Mouse (Mus musculus): ENCODE results near the gene Grik5. TPM values are rescaled to one million over a fixed set of nuclear protein-coding genes. Genes with fewer than 3 reads are reported as not detected.

Grik5 gene
- polyA plus RNA-seq (2015; fragmentation: Nextera tagmentation; extraction: Ambion mirVana): 6.0 and 6.7 TPM in 2 replicates

GRCm38 (mm10) chr7:25071979-25072715 is at the start of gene Grik5, which contains the start of gene Zfp574:
Grik5 (minus strand) TSS chr7:25072346.
Zfp574 (plus strand) TSS chr7:25072567.
- no peak for ATAC-seq (ENCODE audit: insufficient number of reproducible peaks, low FRiP score, low TSS enrichment, low read depth)
- H3K4me1 ChIP-seq: peaks cover 44% of the 10 kb centered on the region
- H3K4me3 ChIP-seq (replicated peaks): peak within 1 kb of the TSS; percentile 62
- H3K4me2 ChIP-seq (replicated peaks): peak within 1 kb of the TSS; percentile 91
- no peaks in the 10 kb centered on the region for H3K9me3 ChIP-seq (replicated peaks)
- H3K9ac ChIP-seq: peak within 1 kb of the TSS; percentile 58
- no peaks in the 10 kb centered on the region for H3K27me3 ChIP-seq
- WGBS: 1% methylated on average over 28 of the region's 28 CpGs
- H3K27ac ChIP-seq (replicated peaks): peak within 1 kb of the TSS; percentile 87
- peaks cover 17% of the 10 kb centered on the region for H3K36me3 ChIP-seq

DNA sequence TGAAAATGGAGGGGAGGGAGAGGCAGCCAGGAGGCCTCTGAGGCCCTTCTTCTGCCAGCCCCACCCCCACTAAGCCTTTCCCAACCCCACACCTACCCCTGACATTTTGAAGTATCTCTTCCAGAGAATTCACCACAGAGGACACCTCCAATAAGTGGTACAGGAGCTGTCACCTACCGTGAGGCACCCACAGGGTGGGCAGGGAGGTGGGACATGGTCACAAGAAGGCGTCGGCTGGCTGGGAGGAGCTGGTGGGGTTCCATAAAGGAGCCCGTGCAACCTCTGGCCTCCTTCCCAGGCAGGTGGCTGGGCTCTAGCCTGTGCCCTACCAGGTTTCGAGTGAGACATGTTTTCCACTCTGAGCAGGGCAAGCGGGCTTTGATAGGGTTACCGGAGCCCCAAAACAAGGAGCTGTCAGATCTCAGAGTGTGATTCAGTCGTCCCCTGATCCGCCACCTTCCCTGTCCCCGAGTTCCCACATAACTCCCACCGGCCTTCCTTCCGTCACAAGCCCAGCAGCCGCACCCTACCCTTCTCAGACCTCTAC is 49.2 kb upstream of the Grik5 start:
- H3K27me3 ChIP-seq: no peaks in the 10 kb centered on the region
- 63% methylated on average over 13 of the region's 13 CpGs for WGBS
- H3K9me3 ChIP-seq (replicated peaks): no peaks in the 10 kb centered on the region
- H3K4me2 ChIP-seq (replicated peaks): no peak overlapping the region
- no peaks in the 10 kb centered on the region for H3K4me1 ChIP-seq
- ATAC-seq (ENCODE audit: insufficient number of reproducible peaks, low FRiP score, low TSS enrichment, low read depth): no peak
- H3K36me3 ChIP-seq: no peaks in the 10 kb centered on the region
- no peak overlapping the region for H3K4me3 ChIP-seq (replicated peaks)
- H3K27ac ChIP-seq (replicated peaks): no peak overlapping the region
- no peak overlapping the region for H3K9ac ChIP-seq

DNA sequence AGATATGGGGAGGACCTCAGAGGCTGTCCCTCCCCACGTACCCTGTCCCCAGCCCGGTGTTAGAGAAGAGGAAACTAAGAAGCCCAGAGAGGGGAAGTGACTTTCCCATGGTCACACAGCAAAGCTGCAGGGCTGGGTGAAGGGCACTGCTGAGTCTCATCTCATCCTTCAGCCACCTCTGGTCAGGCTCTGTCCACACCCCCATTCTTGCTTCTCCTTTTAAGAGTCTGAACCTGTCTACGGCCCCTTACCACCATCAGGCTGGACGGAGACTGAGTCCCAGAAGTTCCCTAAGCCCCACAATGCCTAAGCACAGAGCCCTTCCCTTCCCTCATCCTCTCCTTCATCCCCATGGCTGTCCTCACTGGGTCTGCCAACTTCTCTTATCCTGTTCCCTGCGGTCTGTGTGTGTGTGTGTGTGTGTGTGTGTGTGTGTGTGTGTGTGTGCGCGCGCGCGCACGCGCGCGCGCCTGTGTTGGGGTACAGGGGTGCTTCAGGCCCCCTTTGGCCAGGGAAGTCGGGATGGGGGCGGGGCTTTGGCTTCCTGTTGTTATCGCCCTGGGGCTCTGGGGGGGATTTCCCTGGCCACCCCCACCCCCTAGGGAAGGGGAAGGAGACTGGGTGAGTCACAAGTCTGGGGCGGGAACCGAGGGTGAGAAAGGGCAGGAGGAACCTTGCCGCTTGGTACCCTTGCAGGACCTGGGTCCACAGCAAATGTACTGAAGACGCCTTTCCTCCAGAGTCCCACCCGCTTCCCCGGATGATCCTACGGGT is 48.1 kb upstream of the Grik5 start:
- Histone ChIP-seq H3K9me3 (replicated peaks) (no peaks in the 10 kb centered on the region), H3K9ac (no peak overlapping the region), H3K4me3 (replicated peaks) (no peak overlapping the region), H3K27me3 (no peaks in the 10 kb centered on the region), H3K4me1 (no peaks in the 10 kb centered on the region), H3K36me3 (no peaks in the 10 kb centered on the region), H3K27ac (replicated peaks) (no peak overlapping the region), H3K4me2 (replicated peaks) (no peak overlapping the region)
- 66% methylated on average over 15 of the region's 25 CpGs for WGBS
- ATAC-seq (ENCODE audit: insufficient number of reproducible peaks, low FRiP score, low TSS enrichment, low read depth): no peak

DNA sequence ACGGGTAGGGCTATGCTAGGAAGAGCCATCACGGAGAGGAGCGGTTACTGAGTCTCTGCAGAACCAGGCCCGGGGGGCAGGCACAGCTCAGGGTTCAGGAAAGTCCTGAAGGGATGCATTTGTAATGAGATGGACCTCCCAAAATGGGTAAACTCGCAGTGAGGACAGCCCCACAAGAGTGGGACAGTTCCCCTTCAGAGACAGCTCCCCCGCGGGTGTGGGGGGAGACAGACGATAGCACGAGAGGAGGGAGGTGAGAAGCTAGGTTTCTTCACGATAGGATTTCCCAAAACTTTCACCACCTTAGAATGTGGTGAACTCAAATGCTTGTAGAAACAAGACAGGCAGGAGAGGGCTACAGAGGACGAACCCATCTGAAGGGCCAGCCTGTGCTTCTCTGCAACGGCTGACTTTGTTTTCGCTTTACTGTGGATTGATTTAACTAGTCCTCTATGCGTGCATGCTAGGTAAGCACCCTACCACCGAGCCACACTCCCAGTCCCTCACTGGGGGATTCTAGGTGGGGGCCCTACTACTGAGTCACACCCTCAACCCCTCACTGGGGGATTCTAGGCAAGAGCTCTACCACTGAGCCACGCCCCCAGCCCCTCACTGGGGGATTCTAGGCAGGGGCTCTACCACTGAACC is 40.9 kb upstream of the Grik5 start:
- Histone ChIP-seq H3K36me3 (no peaks in the 10 kb centered on the region), H3K27me3 (no peaks in the 10 kb centered on the region), H3K4me2 (replicated peaks) (no peak overlapping the region), H3K9me3 (replicated peaks) (no peaks in the 10 kb centered on the region), H3K27ac (replicated peaks) (no peak overlapping the region), H3K4me3 (replicated peaks) (no peak overlapping the region), H3K4me1 (no peaks in the 10 kb centered on the region), H3K9ac (no peak overlapping the region)
- 77% methylated on average over 16 of the region's 16 CpGs for WGBS
- no peak for ATAC-seq (ENCODE audit: insufficient number of reproducible peaks, low FRiP score, low TSS enrichment, low read depth)

GRCm38 (mm10) chr7:25112178-25112955 is 40.2 kb upstream of the Grik5 start:
- Histone ChIP-seq H3K36me3 (no peaks in the 10 kb centered on the region), H3K4me1 (no peaks in the 10 kb centered on the region), H3K9me3 (replicated peaks) (no peaks in the 10 kb centered on the region), H3K9ac (no peak overlapping the region), H3K4me3 (replicated peaks) (no peak overlapping the region), H3K4me2 (replicated peaks) (no peak overlapping the region), H3K27ac (replicated peaks) (no peak overlapping the region), H3K27me3 (no peaks in the 10 kb centered on the region)
- ATAC-seq (ENCODE audit: insufficient number of reproducible peaks, low FRiP score, low TSS enrichment, low read depth): peak; percentile 34; the same call in 1 of the 2 replicates
- WGBS: 80% methylated on average over 17 of the region's 17 CpGs

GRCm38 (mm10) chr7:25110336-25110735 is 38.2 kb upstream of the Grik5 start:
- H3K27me3 ChIP-seq: no peaks in the 10 kb centered on the region
- 89% methylated on average over 9 of the region's 9 CpGs for WGBS
- H3K27ac ChIP-seq (replicated peaks): no peak overlapping the region
- no peak overlapping the region for H3K4me2 ChIP-seq (replicated peaks)
- no peak overlapping the region for H3K4me3 ChIP-seq (replicated peaks)
- H3K9ac ChIP-seq: no peak overlapping the region
- no peaks in the 10 kb centered on the region for H3K36me3 ChIP-seq
- no peaks in the 10 kb centered on the region for H3K9me3 ChIP-seq (replicated peaks)
- ATAC-seq (ENCODE audit: insufficient number of reproducible peaks, low FRiP score, low TSS enrichment, low read depth): no peak
- H3K4me1 ChIP-seq: no peaks in the 10 kb centered on the region

GRCm38 (mm10) chr7:25109355-25109754 is 37.2 kb upstream of the Grik5 start:
- Histone ChIP-seq H3K27ac (replicated peaks) (no peak overlapping the region), H3K4me1 (no peaks in the 10 kb centered on the region), H3K4me3 (replicated peaks) (no peak overlapping the region), H3K9me3 (replicated peaks) (no peaks in the 10 kb centered on the region), H3K36me3 (no peaks in the 10 kb centered on the region), H3K9ac (no peak overlapping the region), H3K27me3 (no peaks in the 10 kb centered on the region), H3K4me2 (replicated peaks) (no peak overlapping the region)
- WGBS: 76% methylated on average over 12 of the region's 12 CpGs
- no peak for ATAC-seq (ENCODE audit: insufficient number of reproducible peaks, low FRiP score, low TSS enrichment, low read depth)

- H3K9ac ChIP-seq: no peak overlapping the region
- no peak overlapping the region for H3K27ac ChIP-seq (replicated peaks)
- no peak overlapping the region for H3K4me3 ChIP-seq (replicated peaks)
- H3K36me3 ChIP-seq: no peaks in the 10 kb centered on the region
- WGBS: 52% methylated on average over 16 of the region's 17 CpGs
- ATAC-seq (ENCODE audit: insufficient number of reproducible peaks, low FRiP score, low TSS enrichment, low read depth): no peak
- no peaks in the 10 kb centered on the region for H3K27me3 ChIP-seq
- no peak overlapping the region for H3K4me2 ChIP-seq (replicated peaks)
- H3K9me3 ChIP-seq (replicated peaks): no peaks in the 10 kb centered on the region
- no peaks in the 10 kb centered on the region for H3K4me1 ChIP-seq
Measured at GRCm38 (mm10) chr7:25106790-25107502, 34.8 kb upstream of the Grik5 start.

DNA sequence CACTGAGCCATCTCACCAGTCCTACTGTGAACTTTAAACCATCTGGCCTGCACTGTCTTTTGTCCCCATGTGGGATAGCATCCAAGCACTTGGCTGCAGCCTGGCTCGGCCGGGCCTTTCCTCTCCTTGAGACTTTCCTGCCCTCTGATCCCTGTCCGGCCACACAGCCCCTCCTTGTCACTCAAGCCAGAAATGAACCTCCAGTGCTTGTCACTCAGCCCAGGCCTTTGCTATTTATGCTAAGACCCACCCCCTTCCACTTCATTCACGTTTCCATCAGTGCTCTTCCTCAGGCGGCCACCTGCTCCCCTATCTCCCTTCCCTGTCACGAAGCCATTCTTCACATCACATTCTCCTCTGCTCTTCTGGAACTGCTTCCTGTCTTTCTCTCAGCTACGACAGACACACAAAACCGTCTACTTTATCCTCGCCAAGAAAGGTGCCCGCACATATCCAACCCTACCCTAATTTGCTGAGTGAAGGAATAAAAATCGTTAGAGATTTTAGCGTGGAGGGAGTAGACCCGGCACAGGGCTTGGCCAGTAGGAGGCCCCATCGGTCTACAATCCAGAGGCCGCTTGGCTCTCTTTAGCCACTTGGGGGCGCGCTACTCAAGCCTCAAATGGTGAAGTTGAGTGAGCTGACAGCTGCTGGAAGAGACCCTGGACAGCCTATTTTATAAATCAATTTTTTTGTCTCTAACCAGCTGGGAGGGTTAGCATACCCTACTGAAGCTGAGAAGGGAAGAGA is 33.4 kb upstream of the Grik5 start:
- Histone ChIP-seq H3K4me3 (replicated peaks) (no peak overlapping the region), H3K9ac (no peak overlapping the region), H3K36me3 (no peaks in the 10 kb centered on the region), H3K9me3 (replicated peaks) (no peaks in the 10 kb centered on the region), H3K27me3 (no peaks in the 10 kb centered on the region), H3K27ac (replicated peaks) (no peak overlapping the region), H3K4me1 (no peaks in the 10 kb centered on the region), H3K4me2 (replicated peaks) (no peak overlapping the region)
- no peak for ATAC-seq (ENCODE audit: insufficient number of reproducible peaks, low FRiP score, low TSS enrichment, low read depth)
- WGBS: 23% methylated on average over 17 of the region's 17 CpGs

DNA sequence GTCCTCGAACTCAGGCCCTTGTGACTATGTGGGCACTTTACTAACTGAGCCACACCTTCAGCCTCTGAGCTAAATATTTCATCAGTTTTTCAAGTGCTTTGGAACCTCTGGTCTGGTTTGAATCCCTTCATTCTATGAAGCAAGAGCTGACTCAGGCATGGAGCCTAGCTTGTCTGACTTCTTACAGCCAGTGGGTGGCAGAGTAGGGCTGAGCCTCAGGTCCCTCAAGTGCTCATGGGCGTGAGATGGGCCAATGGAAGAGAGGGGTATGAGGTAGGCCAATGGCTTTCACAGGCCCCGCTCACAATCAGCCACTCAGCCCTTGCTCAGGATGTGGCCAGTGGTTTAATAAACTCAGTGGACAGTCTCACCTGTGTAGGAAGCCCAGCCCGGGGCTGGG is 27.4 kb upstream of the Grik5 start:
- Histone ChIP-seq H3K4me1 (no peaks in the 10 kb centered on the region), H3K36me3 (no peaks in the 10 kb centered on the region), H3K4me3 (replicated peaks) (no peak overlapping the region), H3K4me2 (replicated peaks) (no peak overlapping the region), H3K9ac (no peak overlapping the region), H3K9me3 (replicated peaks) (no peaks in the 10 kb centered on the region), H3K27me3 (no peaks in the 10 kb centered on the region), H3K27ac (replicated peaks) (no peak overlapping the region)
- WGBS: 42% methylated on average over 4 of the region's 4 CpGs
- ATAC-seq (ENCODE audit: insufficient number of reproducible peaks, low FRiP score, low TSS enrichment, low read depth): no peak

Data from embryonic facial prominence, embryonic 15.5 days (tissue).